Mouse (Mus musculus) adrenal gland (tissue): Measurements from ENCODE around the gene Trnau1ap.

Experiments used
- intact Hi-C: fragments of 180-260 bp; cut with DNase I; formaldehyde crosslinking; loops from one replicate; pipeline ENCODE4 v1.15.1; 2025

Trnau1ap gene

GRCm38 (mm10) chr4:132262358-132262616 lies 67.1 kb downstream of the Trnau1ap start:
- intact Hi-C loops: no loop called here
